Mouse (Mus musculus): ENCODE data around the gene Plb1.

DNA sequence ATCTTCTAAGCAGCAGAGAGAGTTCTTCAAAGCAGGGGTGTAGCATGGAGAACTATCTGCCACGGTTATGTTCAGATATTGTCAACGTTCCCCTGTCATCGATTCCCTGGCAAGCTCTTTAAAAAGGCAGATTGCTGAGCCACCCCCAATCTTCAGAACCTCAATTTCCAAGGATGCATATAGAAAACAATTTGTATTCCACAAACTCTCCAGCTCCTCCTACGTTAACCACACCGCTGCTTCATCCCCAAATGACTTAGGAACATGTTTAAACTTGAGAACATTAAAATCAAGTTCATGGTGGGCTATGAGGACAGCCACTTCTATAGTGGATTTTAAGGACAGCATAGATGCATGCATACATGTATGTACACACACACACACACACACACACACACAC is 138.7 kb downstream of the Plb1 start:
- no peak for TF ChIP-seq GATA1 (IDR thresholded peaks at IDR 0.05; ENCODE audit: borderline replicate concordance, low read length)
- no peak for TF ChIP-seq FLI1 (IDR thresholded peaks at IDR 0.05; ENCODE audit: low read length)

Measured in megakaryocyte, embryonic 14.5 days (primary cell).